Mouse (Mus musculus): Measurements from ENCODE around the gene Rem1. TPM values are rescaled to one million over a fixed set of nuclear protein-coding genes. Genes with fewer than 3 reads are reported as not detected.

The Rem1 gene
- polyA plus RNA-seq, 1 experiment: not detected

GRCm38 (mm10) chr2:152636246-152637005 lies 9.7 kb downstream of the Rem1 start:
- no peak for TF ChIP-seq POLR2A (IDR thresholded peaks at IDR 0.05; ENCODE audit: insufficient read depth, low read depth, low read length)
- no peak for TF ChIP-seq CTCF (IDR thresholded peaks at IDR 0.05; ENCODE audit: insufficient read depth, low read depth, low read length)
- Histone ChIP-seq H3K4me1 (ENCODE audit: control insufficient read depth, insufficient read depth, low read length) (peaks cover 12% of the 10 kb centered on the region; the same call in 1 of the 2 replicates), H3K4me3 (ENCODE audit: insufficient read depth, low read depth, low read length) (no peak overlapping the region), H3K27ac (ENCODE audit: insufficient read depth, low read depth, low read length) (no peak overlapping the region)
- WGBS: 71% methylated on average over 23 of the region's 23 CpGs

GRCm38 (mm10) chr2:152637006-152637322 lies 10.2 kb downstream of the Rem1 start:
- 79% methylated on average over 6 of the region's 6 CpGs for WGBS
- TF ChIP-seq CTCF (IDR thresholded peaks at IDR 0.05; ENCODE audit: insufficient read depth, low read depth, low read length) (no peak), POLR2A (IDR thresholded peaks at IDR 0.05; ENCODE audit: insufficient read depth, low read depth, low read length) (0 out of 2 replicates have a peak, but pooled peaks have one; percentile 11)
- Histone ChIP-seq H3K27ac (ENCODE audit: insufficient read depth, low read depth, low read length) (no peak overlapping the region), H3K4me1 (ENCODE audit: control insufficient read depth, insufficient read depth, low read length) (peaks cover 12% of the 10 kb centered on the region; the same call in 1 of the 2 replicates), H3K4me3 (ENCODE audit: insufficient read depth, low read depth, low read length) (no peak overlapping the region)

GRCm38 (mm10) chr2:152637381-152637780 lies 10.6 kb downstream of the Rem1 start:
- peaks cover 12% of the 10 kb centered on the region; the same call in 1 of the 2 replicates for H3K4me1 ChIP-seq (ENCODE audit: control insufficient read depth, insufficient read depth, low read length)
- no peak for TF ChIP-seq POLR2A (IDR thresholded peaks at IDR 0.05; ENCODE audit: insufficient read depth, low read depth, low read length)
- no peak for TF ChIP-seq CTCF (IDR thresholded peaks at IDR 0.05; ENCODE audit: insufficient read depth, low read depth, low read length)
- H3K27ac ChIP-seq (ENCODE audit: insufficient read depth, low read depth, low read length): no peak overlapping the region
- WGBS: 95% methylated on average over 4 of the region's 4 CpGs
- H3K4me3 ChIP-seq (ENCODE audit: insufficient read depth, low read depth, low read length): no peak overlapping the region

- no peak overlapping the region for H3K27ac ChIP-seq (ENCODE audit: insufficient read depth, low read depth, low read length)
- peaks cover 7% of the 10 kb centered on the region; the same call in 1 of the 2 replicates for H3K4me1 ChIP-seq (ENCODE audit: control insufficient read depth, insufficient read depth, low read length)
- TF ChIP-seq POLR2A (IDR thresholded peaks at IDR 0.05; ENCODE audit: insufficient read depth, low read depth, low read length) (no peak), CTCF (IDR thresholded peaks at IDR 0.05; ENCODE audit: insufficient read depth, low read depth, low read length) (no peak)
- 68% methylated on average over 6 of the region's 6 CpGs for WGBS
- H3K4me3 ChIP-seq (ENCODE audit: insufficient read depth, low read depth, low read length): no peak overlapping the region
Measured at GRCm38 (mm10) chr2:152638865-152639264, 12.1 kb downstream of the Rem1 start.

- H3K4me1 ChIP-seq (ENCODE audit: control insufficient read depth, insufficient read depth, low read length): peaks cover 7% of the 10 kb centered on the region; the same call in 1 of the 2 replicates
- TF ChIP-seq CTCF (IDR thresholded peaks at IDR 0.05; ENCODE audit: insufficient read depth, low read depth, low read length): no peak
- TF ChIP-seq POLR2A (IDR thresholded peaks at IDR 0.05; ENCODE audit: insufficient read depth, low read depth, low read length): no peak
- H3K4me3 ChIP-seq (ENCODE audit: insufficient read depth, low read depth, low read length): no peak overlapping the region
- 33% methylated on average over 11 of the region's 11 CpGs for WGBS
- H3K27ac ChIP-seq (ENCODE audit: insufficient read depth, low read depth, low read length): no peak overlapping the region
Measured at GRCm38 (mm10) chr2:152639406-152640113, 12.8 kb downstream of the Rem1 start.

- Histone ChIP-seq H3K27ac (ENCODE audit: insufficient read depth, low read depth, low read length) (no peak overlapping the region), H3K4me1 (ENCODE audit: control insufficient read depth, insufficient read depth, low read length) (peaks cover 10% of the 10 kb centered on the region), H3K4me3 (ENCODE audit: insufficient read depth, low read depth, low read length) (no peak overlapping the region)
- WGBS: 79% methylated on average over 10 of the region's 10 CpGs
- TF ChIP-seq POLR2A (IDR thresholded peaks at IDR 0.05; ENCODE audit: insufficient read depth, low read depth, low read length): no peak
- TF ChIP-seq CTCF (IDR thresholded peaks at IDR 0.05; ENCODE audit: insufficient read depth, low read depth, low read length): no peak
Measured at GRCm38 (mm10) chr2:152652901-152653620, 26.3 kb downstream of the Rem1 start.

GRCm38 (mm10) chr2:152653874-152654715 lies 27.3 kb downstream of the Rem1 start:
- 34% methylated on average over 14 of the region's 14 CpGs for WGBS
- no peak overlapping the region for H3K4me3 ChIP-seq (ENCODE audit: insufficient read depth, low read depth, low read length)
- H3K27ac ChIP-seq (ENCODE audit: insufficient read depth, low read depth, low read length): peak overlapping the region; percentile 14; the same call in 1 of the 2 replicates
- TF ChIP-seq CTCF (IDR thresholded peaks at IDR 0.05; ENCODE audit: insufficient read depth, low read depth, low read length) (no peak), POLR2A (IDR thresholded peaks at IDR 0.05; ENCODE audit: insufficient read depth, low read depth, low read length) (no peak)
- H3K4me1 ChIP-seq (ENCODE audit: control insufficient read depth, insufficient read depth, low read length): peaks cover 10% of the 10 kb centered on the region

- H3K4me1 ChIP-seq (ENCODE audit: control insufficient read depth, insufficient read depth, low read length): peaks cover 10% of the 10 kb centered on the region
- WGBS: 65% methylated on average over 10 of the region's 10 CpGs
- no peak overlapping the region for H3K27ac ChIP-seq (ENCODE audit: insufficient read depth, low read depth, low read length)
- H3K4me3 ChIP-seq (ENCODE audit: insufficient read depth, low read depth, low read length): no peak overlapping the region
- TF ChIP-seq CTCF (IDR thresholded peaks at IDR 0.05; ENCODE audit: insufficient read depth, low read depth, low read length) (no peak), POLR2A (IDR thresholded peaks at IDR 0.05; ENCODE audit: insufficient read depth, low read depth, low read length) (no peak)
Measured at GRCm38 (mm10) chr2:152657398-152657797, 30.6 kb downstream of the Rem1 start.

All from olfactory bulb, adult 2 months (tissue).